Mouse (Mus musculus) c-Kit-negative CD71-positive TER-119-positive erythroid progenitor cells, embryonic 14.5 days (primary cell): ENCODE measurements around the gene R3hdm4.

ENCODE experiments used
- DNase-seq: peaks from one replicate; pipeline ENCODE4 v3.0.0-alpha.2; 2013; ENCODE audit warnings: low read depth, low spot score

The R3hdm4 gene

DNA sequence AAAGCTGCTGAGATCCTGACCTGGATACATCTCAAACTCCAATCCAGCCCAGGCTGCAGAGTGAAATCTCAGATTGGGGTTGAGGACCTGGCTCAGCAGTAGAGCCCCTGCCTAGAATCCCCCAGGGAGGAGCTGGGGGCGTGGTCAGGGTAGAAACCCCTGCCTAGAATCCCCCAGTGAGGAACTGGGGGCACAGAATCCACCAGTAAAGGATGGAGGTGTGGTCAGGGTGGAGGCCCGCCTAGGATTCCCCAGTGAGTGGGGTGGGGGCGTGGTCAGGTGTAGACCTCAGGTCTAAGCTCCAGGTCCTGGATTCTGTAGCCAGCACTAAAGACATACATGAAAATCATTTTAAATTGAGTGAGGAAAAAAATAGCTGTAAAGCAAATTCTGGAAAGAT lies 48.1 kb downstream of the R3hdm4 start:
- no peak for DNase-seq

DNA sequence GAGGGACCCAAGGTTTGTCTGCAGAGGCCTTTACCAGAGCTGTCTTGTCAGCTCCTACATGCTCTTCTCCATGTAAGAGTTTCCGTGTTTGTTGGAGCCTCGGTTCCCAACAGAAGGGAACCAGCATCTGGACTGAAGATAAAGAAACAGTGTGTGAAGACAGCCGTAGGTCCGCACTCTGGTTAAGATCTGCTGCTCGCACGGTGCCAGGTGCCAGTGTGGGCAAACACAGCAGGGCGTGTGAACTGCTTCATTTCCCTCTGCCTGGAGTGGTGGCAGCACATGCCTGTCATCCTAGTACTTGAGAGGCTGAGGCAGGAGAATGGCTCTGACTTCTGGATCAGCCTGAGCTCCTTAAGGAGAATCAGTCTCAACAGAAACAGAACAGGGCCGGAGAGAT lies 49.2 kb downstream of the R3hdm4 start:
- DNase-seq, result no peak

DNA sequence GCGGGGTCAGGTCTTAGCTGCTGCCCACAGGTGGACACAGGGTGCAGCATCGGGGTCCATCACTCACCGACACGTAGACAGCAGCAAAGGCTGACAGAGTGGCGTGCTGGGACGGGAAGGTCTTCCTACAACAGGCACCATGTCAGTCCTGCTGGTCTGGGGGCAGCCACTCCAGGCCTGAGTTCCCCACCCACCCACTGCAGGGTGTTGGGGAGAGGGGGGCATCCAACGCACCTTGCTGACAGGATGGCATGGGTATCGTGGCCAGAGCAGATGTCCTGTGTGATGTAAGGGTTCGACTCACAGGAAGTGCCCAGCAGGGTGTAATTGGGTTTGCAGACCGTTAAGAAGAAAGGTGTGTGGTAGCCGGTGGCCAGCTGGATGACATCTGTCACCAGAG lies 54.4 kb downstream of the R3hdm4 start:
- no peak for DNase-seq

DNA sequence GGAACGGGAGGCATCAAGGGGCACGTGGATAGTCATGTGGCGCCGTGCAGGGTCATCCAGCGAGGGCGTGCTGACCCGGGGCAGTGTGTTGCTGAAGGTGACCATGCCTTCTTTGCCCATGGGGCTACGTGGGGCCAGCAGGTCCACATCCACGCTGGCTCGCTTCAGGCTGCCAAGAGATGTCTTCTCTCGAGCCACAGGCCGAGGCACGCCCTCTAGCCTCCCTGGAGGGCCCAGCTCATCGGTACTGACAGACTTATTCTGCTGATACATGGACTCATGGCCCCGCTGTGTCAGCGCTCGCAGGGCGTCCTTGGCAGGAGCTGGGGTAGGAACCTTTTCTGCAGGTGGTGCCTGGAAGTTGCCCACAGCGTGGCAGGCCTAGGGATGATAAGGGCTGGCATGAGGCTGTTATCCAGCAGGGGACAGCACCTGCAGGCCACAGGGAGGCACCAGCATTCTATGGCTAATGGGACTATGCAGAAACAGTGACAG lies 55.2 kb downstream of the R3hdm4 start:
- DNase-seq, result no peak

DNA sequence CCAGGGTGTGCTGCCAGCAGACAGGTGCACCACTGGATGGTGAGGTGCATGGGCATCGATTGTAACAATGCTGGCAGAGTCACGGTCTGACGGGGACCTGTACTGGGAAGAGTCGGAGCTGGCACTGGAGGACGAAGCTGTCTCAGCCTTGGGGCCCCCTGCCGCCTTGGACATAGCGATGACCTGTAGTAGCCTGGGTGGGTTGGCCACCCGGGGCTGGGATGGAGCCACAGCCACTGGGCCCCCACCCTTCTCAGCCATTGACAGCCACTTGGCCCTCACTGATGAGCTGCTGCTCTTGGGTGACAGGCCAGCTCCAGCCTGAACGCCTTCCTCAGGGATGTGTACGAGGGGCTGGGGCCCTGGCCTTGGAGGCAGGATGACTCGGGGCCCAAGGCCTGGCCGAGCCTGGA lies 55.8 kb downstream of the R3hdm4 start:
- no peak for DNase-seq

DNA sequence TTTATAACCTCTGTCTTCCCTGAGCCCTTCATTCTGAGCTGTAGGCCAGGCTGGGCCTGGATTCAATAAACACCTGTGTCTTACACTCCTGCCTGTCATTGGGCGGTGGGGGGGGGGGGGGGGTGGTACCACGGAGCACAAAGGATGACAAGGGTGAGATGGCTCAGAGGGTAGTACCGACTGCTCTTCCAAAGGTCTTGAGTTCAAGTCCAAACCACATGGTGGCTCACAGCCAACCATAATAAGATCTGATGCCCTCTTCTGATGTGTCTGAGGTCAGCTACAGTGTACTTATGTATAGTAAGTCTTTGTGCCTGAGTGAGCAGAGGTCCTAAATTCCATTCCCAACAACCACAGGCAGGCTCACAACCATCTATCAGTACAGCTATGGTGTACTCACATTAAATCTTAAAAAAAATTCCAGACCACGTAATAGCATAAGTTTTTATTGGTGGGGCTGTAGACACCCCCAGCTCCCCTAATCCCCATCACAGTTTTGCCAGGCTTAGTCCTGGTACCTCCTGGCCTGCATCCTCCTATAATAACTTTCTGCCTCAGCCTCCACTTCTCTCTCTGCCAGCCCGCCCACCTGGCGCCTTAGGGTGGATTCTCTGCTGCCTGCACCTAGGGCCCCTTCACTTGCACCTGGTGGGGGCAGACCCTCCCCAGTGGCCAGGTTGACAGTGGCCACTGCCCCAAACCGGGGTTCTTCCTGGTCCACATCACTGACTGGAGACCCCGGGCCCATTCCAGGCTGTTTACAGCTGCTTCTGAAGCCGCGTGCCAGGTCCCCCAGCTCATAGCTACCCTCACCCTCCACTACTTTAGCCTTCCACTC lies 56.4 kb downstream of the R3hdm4 start:
- DNase-seq, result no peak

DNA sequence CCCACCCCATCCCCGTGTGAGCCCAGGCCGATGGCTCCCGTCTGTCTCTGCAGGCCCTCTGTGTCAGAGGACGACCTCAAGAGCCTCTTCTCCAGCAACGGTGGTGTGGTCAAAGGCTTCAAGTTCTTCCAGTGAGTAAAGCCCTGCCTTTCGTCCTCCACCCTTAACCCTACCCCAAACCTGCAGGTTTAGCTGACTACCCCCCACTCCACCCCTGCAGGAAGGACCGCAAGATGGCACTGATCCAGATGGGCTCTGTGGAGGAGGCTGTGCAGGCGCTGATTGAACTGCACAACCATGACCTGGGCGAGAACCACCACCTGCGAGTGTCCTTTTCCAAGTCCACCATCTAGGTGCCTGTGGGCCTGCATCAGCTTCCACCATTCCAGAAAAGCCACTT lies 58.1 kb downstream of the R3hdm4 start:
- DNase-seq, result no peak

DNA sequence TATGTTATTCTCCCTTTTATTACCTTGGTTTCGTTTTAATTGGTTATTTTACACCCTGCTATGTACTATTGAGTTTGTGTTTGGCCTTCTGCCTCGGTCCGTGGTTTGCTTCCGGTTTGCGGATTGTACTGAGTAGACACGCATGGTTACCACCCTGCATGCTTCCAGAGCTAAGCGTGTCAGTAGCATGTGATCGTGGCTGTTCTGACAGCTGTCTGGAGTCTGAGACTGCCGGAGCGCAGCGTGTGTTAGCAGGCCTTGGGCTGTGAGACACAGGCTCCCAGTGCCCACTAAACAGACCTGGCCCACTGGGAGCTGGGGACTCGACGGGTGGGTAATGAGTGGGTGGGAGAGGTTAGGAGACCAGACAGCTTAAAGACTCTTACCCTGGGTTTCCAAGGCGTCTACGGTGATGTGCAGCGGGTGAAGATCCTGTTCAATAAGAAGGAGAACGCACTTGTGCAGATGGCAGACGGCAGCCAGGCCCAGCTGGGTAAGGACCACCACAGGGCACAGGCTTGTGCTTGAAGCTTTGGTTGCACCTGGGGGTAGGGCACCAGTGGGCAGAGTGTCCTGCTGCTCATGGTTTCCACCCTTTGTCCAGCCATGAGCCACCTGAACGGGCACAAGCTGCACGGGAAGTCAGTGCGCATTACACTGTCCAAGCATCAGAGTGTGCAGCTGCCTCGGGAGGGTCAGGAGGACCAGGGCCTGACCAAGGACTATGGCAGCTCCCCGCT lies 58.8 kb downstream of the R3hdm4 start:
- no peak for DNase-seq

DNA sequence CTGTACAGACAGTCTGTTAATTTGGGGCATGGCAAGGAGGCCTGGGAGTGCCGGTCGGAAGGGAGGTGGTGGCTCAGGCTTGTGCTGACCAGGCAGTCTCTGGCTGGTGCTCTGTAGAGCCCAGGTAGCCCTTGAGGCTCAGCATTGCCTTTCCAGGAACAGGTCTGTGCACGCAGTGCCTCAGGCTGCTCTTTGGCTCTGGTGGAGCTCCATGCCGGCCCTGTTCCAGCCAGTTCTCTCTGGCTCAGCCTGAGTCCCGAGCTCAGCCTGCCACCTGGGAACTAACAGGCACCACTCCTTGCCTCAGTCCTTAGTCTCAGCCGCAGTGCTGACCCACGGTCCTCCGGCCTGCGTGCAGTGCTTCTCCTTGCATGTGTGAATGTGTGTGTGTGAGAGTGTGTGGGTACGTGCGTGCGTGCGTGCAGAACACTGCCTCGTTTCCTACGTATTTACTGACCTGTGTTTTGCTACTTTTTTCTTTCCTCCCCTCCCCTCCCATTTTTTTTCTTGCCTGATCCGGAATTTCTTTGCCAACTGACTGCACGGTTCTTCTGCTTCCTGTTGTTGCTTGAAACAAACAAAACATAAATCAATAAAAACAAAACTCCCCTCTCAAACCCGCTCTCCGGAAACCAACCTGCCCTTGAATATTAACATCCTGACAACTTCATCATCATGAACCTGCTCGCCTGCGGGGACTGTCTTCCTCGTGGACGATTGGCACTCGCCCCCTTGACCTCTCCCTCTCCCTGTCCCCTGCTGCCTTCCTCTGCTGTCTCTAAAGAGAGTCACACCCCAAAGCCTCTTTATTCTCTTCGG lies 59.6 kb downstream of the R3hdm4 start:
- DNase-seq, result no peak

DNA sequence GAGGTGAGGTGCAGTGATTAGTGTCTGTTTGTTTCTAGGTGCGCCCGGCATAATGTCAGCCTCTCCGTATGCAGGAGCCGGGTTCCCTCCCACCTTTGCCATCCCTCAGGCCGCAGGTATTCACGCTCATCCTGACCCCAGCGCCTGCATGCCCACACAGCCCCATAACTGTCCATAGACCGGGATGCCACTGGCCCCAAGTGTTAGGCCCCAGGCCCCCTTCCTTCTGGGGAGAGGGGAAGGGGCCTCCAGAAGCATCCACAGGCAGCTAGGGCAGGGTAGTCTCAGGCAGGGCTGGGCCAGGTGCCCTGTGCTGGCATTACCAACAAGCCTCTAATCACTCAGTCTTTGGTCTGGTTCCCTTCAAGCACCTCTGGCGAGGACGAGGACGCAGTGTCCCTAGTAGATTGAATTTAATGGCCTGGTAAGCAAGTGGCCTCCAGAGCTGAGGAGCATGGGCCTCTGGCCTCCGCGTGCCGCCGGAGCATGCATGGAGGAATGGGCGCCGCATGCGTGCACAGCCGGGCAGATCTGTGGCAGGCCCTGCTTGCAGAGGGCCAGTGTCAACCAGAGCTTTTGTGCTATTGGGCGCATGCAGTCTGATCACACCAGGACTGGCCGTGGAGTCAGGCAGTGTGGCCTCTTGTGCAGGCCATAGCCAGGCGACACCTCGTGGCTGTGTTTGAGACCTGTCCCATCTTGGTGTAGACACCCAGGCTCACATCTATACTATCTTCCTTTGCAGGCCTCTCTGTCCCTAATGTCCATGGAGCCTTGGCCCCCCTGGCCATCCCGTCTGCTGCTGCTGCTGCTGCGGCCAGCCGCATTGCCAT lies 60.7 kb downstream of the R3hdm4 start:
- no peak for DNase-seq
